Mouse (Mus musculus) right cerebral cortex, postnatal 36 days (tissue): ENCODE results near the gene Orai1.
"Not testable (repeated sequence)": the region's sequence is repeated elsewhere in the genome, so short reads cannot be mapped to it uniquely, and the experiment has no call there.

Source experiments
- DNase-seq, 2 experiments: peaks; one replicate each; pipeline ENCODE4 v3.0.0; 2022; ENCODE audit warnings: low spot score in 2 of 2, mixed read lengths in 1 of 2

Orai1 gene

DNA sequence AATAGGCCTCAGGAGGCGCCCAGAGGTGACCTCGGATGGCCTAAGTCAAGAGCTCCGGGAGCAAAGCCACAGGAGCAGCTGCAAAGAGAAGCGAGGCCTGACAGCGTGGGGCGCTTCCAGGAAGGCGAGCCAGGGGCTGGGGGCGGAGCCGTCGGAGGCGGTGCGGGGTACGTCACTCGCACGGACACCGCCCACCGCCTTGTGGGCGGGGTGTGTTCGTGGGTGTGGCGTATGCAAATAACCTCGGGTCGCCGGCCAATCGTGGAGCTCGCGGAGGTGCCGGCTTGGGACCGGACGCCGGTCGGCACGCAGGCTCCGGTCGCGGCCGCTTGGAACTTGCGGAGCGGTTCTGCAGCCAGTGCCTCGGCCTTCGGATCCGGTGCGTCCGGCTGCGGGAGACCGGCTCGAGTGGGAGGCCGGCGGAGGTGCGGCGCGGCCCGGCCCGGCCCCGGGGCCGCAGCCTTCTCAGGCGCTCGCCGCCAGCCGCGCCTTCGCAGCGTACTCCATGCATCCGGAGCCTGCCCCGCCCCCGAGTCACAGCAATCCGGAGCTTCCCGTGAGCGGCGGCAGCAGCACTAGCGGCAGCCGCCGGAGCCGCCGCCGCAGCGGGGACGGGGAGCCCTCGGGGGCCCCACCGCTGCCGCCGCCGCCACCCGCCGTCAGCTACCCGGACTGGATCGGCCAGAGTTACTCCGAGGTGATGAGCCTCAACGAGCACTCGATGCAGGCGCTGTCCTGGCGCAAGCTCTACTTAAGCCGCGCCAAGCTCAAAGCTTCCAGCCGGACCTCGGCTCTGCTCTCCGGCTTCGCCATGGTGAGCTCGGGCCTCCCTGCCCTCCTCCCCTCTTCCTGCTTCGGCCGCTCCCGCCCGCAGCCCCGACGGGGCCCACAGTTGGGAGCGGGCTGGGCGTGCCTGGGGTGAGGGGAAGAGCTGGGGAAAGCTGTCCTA is at the start of gene Orai1:
Orai1 (plus strand) TSS at position 322 of the 949 bp plus-strand sequence.
- peak; percentile 95 for DNase-seq

DNA sequence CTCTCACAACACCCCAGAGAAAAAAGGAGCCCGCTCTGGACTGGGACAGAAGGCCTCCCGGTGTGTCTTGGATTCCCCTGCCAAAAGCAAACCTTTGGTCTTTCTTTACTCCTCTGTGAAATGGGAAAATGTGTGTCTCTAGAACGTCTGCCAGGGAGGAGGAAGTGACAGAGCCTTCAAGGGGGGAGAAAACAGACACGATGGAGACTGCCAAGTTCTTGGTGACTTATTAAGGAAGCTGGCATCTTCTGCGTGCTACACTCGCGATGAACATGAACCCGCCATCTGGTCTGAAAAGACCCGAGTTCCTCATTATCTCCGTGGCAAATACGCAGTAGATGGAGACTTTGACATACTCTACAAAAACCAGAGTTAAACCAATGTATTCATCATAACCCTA is 49.4 kb upstream of the Orai1 start:
- no peak for DNase-seq

DNA sequence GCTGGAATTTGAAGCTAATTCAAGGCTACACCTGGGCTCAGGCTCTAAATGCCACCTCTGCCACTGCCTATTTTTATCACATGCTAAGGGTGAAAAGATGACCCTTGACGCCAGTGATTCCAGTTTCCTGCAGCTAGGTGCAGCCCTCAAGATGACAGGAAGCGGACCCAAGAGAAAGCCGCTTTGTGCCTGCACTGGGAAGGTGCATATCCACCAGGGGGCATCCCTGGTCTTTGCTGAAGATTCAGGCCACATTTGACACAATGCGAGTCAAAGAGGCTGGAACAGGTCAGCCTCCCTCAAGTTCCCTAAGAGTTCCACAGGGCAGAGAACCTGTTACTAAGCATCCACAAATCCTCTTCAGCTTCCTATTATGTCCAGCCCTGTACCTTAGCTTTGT is 46.6 kb upstream of the Orai1 start:
- no peak for DNase-seq

DNA sequence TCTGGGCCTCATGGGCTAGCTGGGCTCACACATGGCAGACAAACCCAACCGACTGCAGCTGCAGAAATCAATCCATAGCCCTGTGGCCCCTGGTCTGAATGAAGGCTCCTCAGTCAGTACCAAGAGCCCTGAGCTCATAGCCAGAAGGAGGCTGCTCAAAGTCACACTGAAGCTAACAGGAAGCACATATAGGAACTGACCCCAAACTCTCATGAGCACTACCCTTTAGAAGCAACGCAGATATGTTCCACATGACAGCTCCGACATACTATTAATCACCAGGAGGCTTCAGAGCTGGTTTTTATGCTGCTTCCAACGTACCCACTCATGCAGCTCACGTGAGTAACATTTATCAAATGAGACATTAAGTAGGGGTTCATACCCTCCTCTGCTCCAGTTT is 44.8 kb upstream of the Orai1 start:
- no peak for DNase-seq

DNA sequence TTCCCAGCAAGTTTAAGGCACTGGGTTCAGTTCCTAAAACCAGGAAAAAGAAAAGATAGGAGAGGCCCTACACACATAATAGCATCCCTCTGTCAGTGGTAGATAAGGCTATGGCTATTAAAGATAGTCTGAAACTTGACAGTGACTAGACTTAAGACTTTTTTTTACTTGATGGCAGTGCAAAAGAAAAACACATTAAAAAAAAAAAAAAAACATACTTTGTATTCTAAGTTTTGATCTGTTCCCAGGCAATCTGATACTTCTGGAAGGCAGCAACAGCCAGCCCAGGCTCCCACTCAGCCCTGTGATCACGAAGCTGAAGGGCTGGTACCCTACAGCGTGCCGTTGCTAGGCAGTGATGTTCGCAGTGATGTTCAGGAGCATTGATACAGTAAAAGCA is 43.4 kb upstream of the Orai1 start:
- DNase-seq: no peak

DNA sequence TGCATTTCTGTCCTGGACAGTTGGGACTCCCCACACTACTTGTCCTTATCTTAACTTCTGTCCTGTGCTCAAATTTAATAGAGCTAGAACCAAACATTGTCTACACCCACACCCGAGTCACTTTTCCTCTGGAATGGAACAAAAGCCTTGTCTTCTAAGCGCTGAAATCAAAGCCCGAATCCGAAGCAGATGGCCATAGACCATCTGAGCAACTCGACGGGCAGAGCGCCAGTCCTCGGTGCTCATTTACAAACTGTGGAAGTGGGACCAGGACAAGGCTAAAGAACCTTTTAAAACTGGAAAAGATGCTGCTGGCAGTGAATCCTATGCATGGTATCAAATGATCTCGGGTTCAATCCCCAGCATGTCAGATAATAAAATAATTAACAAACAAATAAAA is 42.8 kb upstream of the Orai1 start:
- no peak for DNase-seq

DNA sequence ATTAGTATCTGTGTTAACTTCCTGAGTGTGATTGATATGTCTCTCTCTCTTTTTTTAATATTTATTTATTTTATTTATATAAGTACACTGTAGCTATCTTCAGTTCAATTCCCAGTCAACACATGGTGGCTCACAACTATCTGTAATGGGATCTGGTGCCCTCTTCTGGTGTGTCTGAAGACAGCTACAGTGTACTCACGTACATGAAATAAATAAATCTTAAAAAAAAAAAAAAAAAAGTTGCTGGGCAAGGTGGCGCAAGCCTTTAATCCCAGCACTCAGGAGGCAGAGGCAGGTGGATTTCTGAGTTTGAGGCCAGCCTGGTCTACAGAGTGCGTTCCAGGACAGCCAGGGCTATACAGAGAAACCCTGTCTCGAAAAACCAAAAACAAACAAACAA is 40.2 kb upstream of the Orai1 start:
- DNase-seq: not testable (repeated sequence)

DNA sequence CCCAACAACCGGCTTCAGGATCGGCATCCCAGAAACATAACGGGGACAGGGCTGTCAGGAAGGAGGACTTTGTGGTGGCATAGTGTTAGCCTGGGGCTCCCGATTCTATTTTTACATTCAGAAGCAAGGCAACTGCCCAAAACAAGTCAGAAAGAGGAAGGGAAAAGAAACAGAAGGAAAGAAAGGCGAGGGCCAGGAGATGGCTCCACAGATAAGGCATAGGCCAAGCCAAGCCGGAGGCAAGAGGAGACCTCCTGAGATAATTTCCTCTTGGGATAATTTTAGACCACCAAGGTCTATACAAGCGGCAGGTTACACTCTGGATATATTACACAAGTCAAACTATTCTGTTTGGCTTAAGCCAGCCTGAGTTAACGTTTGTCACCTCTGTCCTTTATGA is 35.9 kb upstream of the Orai1 start:
- DNase-seq: no peak

DNA sequence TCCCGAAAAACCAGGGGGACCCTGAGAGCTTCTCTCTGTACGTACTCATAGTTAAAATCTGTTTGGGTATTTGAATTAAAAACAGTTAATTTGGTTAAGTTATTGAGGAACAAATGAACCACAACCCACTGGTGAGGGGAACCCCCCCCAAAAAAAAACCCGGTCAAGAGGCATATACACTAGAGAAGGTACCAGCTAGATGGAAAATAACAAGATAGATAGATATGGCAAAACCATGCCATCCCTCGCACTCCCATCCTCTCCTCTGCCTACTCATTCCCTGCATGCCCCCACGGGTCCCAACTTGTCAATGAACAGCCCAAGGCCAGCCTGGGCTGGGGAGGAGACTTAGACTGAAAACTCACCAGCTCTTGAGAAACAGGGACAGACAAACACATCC is 30.4 kb upstream of the Orai1 start:
- no peak for DNase-seq

DNA sequence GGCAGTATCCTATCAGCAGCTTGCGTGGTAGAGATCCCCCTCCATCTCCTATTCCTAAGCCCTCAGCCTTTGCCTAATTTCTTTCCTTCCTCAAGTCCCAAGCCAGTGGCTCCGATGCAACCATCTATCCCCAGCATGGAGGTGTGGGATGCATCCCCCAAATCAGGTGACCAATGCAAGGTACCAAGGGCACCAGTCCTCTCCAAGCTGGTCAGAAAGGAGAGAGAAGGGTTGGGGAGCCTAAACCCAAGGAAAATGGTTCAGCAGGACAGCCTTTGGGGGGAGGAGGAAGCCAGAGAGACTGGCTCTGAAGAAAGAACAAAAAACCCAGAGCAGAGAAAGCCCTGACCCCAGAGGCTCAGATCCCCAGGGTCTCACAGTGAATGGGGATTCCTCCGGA is 29.6 kb upstream of the Orai1 start:
- no peak for DNase-seq

DNA sequence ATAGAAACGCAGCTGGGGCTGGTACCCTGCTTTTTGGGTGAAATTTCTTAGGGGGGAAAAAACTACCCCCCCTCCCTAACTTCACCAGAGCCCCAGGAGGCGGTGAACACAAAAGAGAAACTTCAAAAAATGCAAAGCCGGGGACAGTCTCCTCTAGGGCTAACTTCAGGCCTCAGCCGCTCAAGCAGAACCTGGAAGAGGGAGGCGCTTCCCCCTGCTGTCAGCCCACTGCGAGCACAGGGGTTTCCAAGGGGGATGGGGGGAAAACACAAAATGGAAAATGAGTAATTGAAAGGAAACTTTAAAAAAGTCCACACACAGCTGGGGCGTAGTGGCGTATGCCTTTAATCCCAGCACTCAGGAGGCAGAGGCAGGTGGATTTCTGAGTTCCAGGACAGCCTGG is 28.8 kb upstream of the Orai1 start:
- DNase-seq: no peak

DNA sequence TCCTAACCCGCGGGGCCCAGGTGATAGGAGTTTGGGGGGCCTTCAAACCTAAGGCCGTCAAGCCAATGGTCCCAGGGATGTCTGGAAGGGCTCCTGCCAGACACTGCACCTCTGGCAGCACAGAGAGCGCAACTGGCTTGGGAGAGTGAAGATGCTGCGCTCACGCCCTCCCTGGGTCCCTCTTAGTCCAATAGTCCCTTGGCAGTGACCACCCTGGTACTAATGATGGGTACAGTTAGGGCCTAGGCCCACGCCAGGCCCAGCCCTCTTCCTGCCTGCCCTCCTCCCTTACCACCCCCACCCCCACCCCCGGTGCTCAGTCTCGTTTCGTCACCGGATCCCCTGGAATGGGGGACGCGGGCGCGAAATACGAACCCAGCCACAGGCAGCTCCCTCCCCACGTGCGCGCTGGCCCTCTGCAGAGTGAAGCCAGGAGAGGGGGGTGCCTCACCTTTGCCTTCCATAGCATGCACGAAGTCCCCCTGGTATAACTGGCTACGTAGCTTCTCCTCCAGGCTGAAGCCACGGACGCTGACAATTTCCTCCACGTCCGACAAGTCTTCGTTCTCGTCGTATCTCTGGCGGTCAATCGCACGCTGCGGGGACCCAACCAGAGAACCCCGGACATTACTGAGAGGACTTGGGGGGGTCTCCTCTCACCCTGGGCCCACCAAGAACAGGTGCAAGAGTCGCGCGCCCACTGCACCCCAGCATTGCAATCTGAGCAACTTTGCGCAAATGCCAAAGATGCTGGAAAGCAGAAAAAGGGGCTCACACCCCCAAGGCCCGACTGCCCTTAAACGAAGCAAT is 27.5 kb upstream of the Orai1 start:
- no peak for DNase-seq

DNA sequence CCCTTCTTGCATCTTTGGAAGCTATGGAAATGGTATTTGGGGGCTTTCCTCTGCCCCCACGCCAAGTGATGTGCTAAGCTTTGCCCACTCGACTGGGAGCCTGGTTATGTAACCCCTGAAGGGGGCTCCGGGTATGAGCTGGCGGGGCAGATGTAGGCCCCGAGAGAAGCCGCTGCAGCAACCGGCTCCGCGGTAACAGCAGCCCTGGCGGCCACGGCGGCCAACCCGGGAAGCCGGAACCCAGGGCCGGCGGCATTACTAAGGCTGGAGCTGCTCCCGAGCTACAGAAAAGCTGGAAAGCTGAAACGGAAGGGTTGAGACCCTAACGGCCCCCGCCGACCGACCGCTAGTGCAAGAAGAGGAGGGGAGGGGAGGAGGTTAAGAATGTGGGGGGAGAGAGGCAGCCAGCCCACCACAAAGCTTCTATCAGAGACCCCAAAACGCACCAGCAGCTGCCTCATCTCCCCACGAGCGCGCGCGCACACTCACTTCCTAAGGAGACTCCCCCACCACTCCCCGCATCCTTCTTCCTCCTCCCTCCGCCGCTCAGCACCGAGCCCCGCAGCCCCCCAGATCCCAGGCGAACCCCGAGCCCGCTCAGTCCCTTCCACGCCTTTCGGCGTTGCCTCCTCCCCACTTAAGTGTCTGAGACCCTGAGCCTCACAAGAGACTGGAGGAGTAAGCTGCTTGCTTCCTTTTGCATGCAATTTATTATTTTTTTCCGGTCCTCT is 26.7 kb upstream of the Orai1 start:
- DNase-seq: peak in 1 of 2 experiments; percentile 19

DNA sequence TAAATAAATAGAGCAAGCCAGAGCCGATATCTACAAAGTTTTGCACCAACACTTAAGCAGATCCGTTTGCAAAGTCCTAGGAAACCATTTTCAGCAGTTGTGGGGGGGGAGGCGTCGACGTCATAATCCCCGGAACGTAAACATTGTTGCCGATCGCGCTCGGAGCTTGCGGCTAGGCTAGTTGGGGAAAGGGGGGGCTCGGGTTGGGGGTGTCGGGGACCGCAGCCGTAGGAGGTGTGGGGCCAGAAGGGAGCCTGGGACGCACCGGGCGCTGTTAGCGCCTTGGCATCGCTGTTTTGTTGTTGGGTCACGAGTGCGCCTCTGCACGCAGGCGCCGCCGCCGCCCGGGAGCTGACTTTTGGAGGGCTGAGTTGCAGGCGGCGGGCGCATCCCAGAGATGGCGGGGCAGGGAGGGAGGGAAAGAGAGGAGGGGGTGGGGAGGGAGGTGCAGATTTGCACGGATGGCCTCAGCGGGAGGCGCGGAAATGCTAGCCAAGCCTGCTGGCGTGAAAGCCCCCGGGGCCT is 25.8 kb upstream of the Orai1 start:
- peak in 1 of 2 experiments; percentile 50 for DNase-seq

DNA sequence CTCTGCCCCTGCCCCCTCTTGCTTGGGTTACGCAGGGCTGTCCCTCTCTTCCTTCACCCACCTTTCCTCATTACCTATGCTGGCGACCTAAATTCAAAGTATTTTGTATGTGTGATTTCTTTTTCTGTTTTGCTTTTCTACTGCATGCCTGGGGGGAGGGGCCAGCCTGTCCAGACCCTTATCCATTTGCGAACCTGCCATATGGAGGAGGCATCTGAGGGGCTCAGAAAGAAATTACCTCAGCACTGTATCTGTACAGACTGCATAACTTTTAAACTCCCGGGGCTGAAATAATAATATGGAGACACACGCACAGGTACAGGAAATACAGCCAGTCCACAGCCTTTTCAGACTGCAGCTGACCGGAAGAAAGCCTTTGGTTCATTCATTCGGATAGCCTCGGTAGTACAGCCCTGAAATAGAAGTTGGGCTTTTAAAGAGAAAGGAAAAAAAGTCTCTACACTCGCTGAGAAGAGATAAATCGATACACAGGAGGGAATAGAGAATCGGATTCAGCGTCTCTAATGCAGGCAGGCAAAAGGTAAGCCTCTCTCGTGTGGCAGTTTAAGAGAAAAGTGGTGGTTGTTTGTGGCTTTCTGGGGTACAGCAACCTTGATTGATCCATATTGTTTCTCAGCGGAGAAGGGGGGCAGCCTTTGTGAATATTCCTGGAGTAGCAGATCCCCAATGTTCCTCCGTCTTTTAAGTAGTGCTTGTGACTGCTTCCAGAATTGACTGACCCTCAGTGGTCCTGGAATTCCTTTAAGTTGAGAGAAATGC is 25.1 kb upstream of the Orai1 start, which contains the start of gene Kdm2b:
Kdm2b (minus strand) TSS at position 273 of the 780 bp plus-strand sequence.
- DNase-seq: no peak

DNA sequence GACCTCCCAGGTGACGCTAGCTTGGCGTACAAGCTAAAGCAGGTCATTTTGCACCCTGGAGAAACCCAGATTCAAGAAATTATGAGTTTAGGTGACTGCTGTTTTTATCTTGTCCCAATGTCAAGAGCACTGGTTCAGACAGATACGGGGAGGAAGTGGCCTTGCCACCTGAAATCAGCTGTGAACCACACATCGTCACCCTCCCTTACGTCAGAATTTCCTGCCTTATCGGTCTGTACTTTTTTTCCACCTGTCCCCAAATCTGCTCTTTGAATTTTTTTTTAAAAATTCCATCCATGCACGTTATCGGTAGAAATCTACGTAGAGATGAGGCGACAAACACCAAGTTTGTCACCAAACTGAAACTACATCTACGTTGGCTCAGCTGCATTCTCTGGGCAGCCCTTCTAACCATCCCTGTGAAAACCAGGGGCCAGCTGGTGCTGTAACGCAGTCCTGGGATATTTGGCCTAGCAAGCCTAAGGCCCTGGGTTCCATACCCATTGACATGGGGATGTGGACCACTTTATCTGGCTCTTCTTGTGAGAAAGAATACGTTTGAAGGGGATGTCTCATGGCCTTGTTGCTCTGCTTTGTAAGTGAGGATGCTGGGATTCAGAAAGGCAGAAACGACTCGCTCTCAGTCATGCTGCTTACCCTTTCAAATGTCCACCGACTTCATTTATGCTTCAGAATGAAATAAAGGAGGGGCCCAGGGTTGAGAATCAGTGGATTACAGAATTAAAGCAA is 24.3 kb upstream of the Orai1 start:
- DNase-seq: no peak

DNA sequence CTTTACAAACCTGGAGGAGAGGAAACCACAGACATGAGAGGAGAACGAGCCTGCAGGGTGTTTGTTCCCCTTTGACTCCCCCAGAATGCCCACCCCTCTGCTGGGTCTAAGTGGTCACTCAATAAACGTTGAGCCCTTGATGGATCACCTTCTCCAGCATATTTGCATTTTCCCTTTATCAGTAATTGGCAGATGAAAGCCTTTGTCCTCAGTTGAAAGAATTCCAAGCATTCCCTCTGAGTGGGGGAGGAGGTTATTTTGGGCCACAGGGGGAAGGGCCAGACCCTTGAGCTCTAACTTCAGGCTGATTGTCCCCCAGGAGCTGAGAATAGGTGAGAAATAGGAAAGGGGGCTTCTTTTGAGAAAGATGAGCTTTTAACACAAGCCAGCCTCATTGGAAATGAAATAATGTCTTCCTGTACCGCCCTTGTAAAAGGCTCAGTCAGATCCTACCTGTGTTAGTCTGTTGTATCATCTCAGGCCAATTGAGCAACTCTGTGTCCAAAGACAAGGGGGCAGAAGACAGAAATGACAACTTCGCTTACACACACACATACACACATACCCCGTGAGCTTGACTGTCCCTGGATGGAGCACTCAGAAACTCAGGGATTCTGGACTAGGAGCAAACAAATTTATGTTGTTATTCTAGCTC is 23.4 kb upstream of the Orai1 start:
- no peak for DNase-seq

DNA sequence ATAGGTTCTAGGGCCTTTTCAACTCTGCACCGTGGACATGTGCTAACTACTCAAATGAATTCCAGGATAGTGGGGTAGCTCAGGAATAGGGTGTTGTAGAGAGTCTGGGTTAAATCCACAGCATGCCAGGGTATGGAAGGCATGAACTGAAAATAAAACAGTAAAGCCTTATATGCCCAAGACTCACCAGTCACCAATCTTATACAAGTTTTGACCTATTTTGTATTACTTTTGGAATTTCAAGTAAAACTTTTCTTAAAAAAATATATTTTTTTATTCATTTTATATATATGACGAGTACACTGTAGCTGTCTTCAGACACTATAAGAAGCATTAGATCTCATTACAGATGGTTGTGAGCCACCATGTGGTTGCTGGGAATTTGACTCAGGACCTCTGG is 21.1 kb upstream of the Orai1 start:
- DNase-seq: no peak

DNA sequence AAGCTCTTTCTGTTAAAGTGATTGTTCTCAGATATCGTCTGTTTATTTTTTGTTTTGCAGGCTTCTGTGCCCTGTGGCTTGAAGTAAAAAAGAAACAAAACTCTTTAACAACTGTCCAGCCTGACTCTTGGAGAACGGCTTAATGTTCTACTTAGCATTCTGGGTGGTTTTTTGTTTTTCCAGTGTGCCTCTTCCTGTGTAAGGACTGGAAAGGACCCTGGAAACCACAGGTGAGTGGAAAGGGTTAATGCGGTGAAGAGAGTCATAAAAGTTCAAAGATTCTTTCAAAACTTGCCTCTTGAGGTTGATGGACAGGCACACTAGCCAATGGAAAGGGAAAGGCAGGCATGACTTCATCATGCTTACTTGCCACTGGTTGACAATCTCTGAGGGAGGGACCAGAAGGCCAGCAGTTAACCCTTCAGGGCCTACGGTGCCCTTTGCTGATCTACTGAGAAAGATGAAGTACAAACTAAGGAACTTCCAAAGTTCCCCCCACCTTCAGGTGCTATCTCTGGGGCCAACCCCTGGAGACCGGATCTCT is 20.5 kb upstream of the Orai1 start:
- DNase-seq: peak; percentile 69 to 72
